Mouse (Mus musculus) adrenal gland, postnatal 14 days (tissue): ENCODE measurements around the gene Hspbp1. TPM values are rescaled to one million over a fixed set of nuclear protein-coding genes. Genes with fewer than 3 reads are reported as not detected.

Experiments used
- DNase-seq: peaks from one replicate; pipeline ENCODE4 v3.0.0; 2021; ENCODE audit warnings: mixed read lengths
- long read RNA-seq, 2 experiments: library from polyadenylated mRNA; stranded (forward); transcript quantifications; one replicate each; pipeline ENCODE4 v2.0.0; 2021
- total RNA-seq: library from RNA; stranded (reverse); gene quantifications from 2 replicates; pipeline ENCODE4 v1.2.3, GENCODE M21; 2021

The Hspbp1 gene
- 34.0 and 37.9 TPM in 2 replicates for total RNA-seq
- long read RNA-seq, experiment 1, transcript Hspbp1-201 (8 exons, 1,593 nt): major isoform, 22 of 91 reads
- long read RNA-seq, experiment 1, partial matches to known transcripts: 12 of 91 reads
- long read RNA-seq, experiment 1, other reads (novel, unspliced or antisense): 55 of 91 reads
- long read RNA-seq, experiment 2, transcript Hspbp1-201 (8 exons, 1,593 nt): major isoform, 13 of 67 reads
- long read RNA-seq, experiment 2, partial matches to known transcripts: 13 of 67 reads
- long read RNA-seq, experiment 2, other reads (novel, unspliced or antisense): 41 of 67 reads

- DNase-seq: peak; percentile 96
Observed at GRCm38 (mm10) chr7:4684632-4685417, at the start of gene Hspbp1. Hspbp1 (minus strand) TSS chr7:4685068.

- DNase-seq: peak; percentile 59
Observed at GRCm38 (mm10) chr7:4732968-4733392, 48.1 kb upstream of the Hspbp1 start.

GRCm38 (mm10) chr7:4731090-4731489 lies 46.2 kb upstream of the Hspbp1 start:
- no peak for DNase-seq

- DNase-seq: no peak
Observed at GRCm38 (mm10) chr7:4725169-4725568, 40.3 kb upstream of the Hspbp1 start, which contains the start of gene Tmem150b. Tmem150b (minus strand) TSS chr7:4725249.

GRCm38 (mm10) chr7:4724359-4724758 lies 39.5 kb upstream of the Hspbp1 start:
- no peak for DNase-seq

- DNase-seq: peak; percentile 17
Observed at GRCm38 (mm10) chr7:4723508-4723907, 38.6 kb upstream of the Hspbp1 start.

GRCm38 (mm10) chr7:4719276-4719675 lies 34.4 kb upstream of the Hspbp1 start:
- no peak for DNase-seq

GRCm38 (mm10) chr7:4716955-4717354 lies 32.1 kb upstream of the Hspbp1 start:
- no peak for DNase-seq

- DNase-seq: peak; percentile 39
Observed at GRCm38 (mm10) chr7:4712594-4712993, 27.7 kb upstream of the Hspbp1 start.

GRCm38 (mm10) chr7:4705098-4705497 lies 20.2 kb upstream of the Hspbp1 start:
- peak; percentile 74 for DNase-seq

GRCm38 (mm10) chr7:4703195-4703594 lies 18.3 kb upstream of the Hspbp1 start:
- DNase-seq: no peak

- DNase-seq: no peak
Observed at GRCm38 (mm10) chr7:4702334-4702733, 17.5 kb upstream of the Hspbp1 start.

- no peak for DNase-seq
Observed at GRCm38 (mm10) chr7:4693004-4693403, 8.1 kb upstream of the Hspbp1 start.

GRCm38 (mm10) chr7:4690951-4691653 lies 6.2 kb upstream of the Hspbp1 start:
- no peak for DNase-seq

GRCm38 (mm10) chr7:4690387-4690786 lies 5.5 kb upstream of the Hspbp1 start, which contains the start of gene Brsk1:
Brsk1 (plus strand) TSS chr7:4690604.
- peak; percentile 90 for DNase-seq

- DNase-seq: no peak
Observed at GRCm38 (mm10) chr7:4684203-4684602, 665 bp downstream of the Hspbp1 start.

- DNase-seq: no peak
Observed at GRCm38 (mm10) chr7:4683307-4683706, 1.6 kb downstream of the Hspbp1 start.

GRCm38 (mm10) chr7:4675200-4675599 lies 9.7 kb downstream of the Hspbp1 start:
- DNase-seq: no peak

GRCm38 (mm10) chr7:4674114-4674731 lies 10.6 kb downstream of the Hspbp1 start:
- no peak for DNase-seq

GRCm38 (mm10) chr7:4671956-4672355 lies 12.9 kb downstream of the Hspbp1 start:
- peak; percentile 75 for DNase-seq

GRCm38 (mm10) chr7:4670655-4671255 lies 14.1 kb downstream of the Hspbp1 start:
- no peak for DNase-seq

- no peak for DNase-seq
Observed at GRCm38 (mm10) chr7:4669156-4669555, 15.7 kb downstream of the Hspbp1 start.
